Mouse (Mus musculus) forebrain, embryonic 14.5 days (tissue): ENCODE data around the gene Nim1k. TPM values are rescaled to one million over a fixed set of nuclear protein-coding genes. Genes with fewer than 3 reads are reported as not detected.
"Not testable (repeated sequence)": the region's sequence is repeated elsewhere in the genome, so short reads cannot be mapped to it uniquely, and the experiment has no call there.

Experiments used
- ATAC-seq: fragments of 200-750 bp; cut with Nextera tagmentation; 2 replicates; pipeline ENCODE4 v1.8.0; 2017; ENCODE audit warnings: mild to moderate bottlenecking, moderate library complexity
- DNase-seq: peaks from one replicate; pipeline ENCODE4 v3.0.0-alpha.2; 2015; ENCODE audit warnings: low spot score
- H3K27ac ChIP-seq: fragments of 300-500 bp; sonication (generic); 2 replicates; pipeline ENCODE4 v1.5.1; 2014; ENCODE audit warnings: low read depth, mild to moderate bottlenecking, control low read depth, low read length, moderate library complexity
- H3K27me3 ChIP-seq: fragments of 300-500 bp; sonication (generic); replicated peaks from 2 replicates; pipeline ENCODE4 v1.6.1; 2014; ENCODE audit warnings: low read length, control low read depth, mixed read lengths; ENCODE audit not compliant: control insufficient read depth, insufficient read depth
- H3K36me3 ChIP-seq: fragments of 300-500 bp; sonication (generic); 2 replicates; pipeline ENCODE4 v1.6.1; 2014; ENCODE audit warnings: low read length, control low read depth; ENCODE audit not compliant: control insufficient read depth, insufficient read depth
- H3K4me1 ChIP-seq: fragments of 300-500 bp; sonication (generic); 2 replicates; pipeline ENCODE4 v1.6.1; 2014; ENCODE audit warnings: antibody characterized with exemption, low read length, control low read depth; ENCODE audit not compliant: control insufficient read depth, insufficient read depth
- H3K4me2 ChIP-seq: fragments of 300-500 bp; sonication (generic); 2 replicates; pipeline ENCODE4 v1.6.1; 2014; ENCODE audit warnings: mild to moderate bottlenecking, control low read depth, low read length
- H3K4me3 ChIP-seq: fragments of 300-500 bp; sonication (generic); 2 replicates; pipeline ENCODE4 v1.5.1; 2014; ENCODE audit warnings: low read depth, low read length, control low read depth
- H3K9ac ChIP-seq: fragments of 300-500 bp; sonication (generic); 2 replicates; pipeline ENCODE4 v1.6.1; 2014; ENCODE audit warnings: mild to moderate bottlenecking, low read length, control low read depth, moderate library complexity
- H3K9me3 ChIP-seq: fragments of 300-500 bp; sonication (generic); replicated peaks from 2 replicates; pipeline ENCODE4 v1.6.1; 2016; ENCODE audit warnings: low read length, control low read depth, mixed read lengths; ENCODE audit not compliant: control insufficient read depth
- WGBS: fragments of 180-500 bp; shearing (Covaris S2); extraction: QIAGEN DNeasy Blood & Tissue Kit; methylation state at CpG from one replicate; pipeline ENCODE4 v1.1.7; 2014; 5-methylcytosine and 5-hydroxymethylcytosine counted together
- polyA plus RNA-seq: library from polyadenylated mRNA; unstranded; fragments of >200 nt; fragmentation: Nextera tagmentation; extraction: Ambion mirVana; gene quantifications from 2 replicates; pipeline ENCODE4 v1.2.1, GENCODE M21; 2014

Gene Nim1k
- polyA plus RNA-seq, 1 experiment from 2014 or later, result 6.8 TPM

- H3K4me2 ChIP-seq, H3K4me3 ChIP-seq, H3K4me1 ChIP-seq, H3K9me3 ChIP-seq, ATAC-seq, H3K9ac ChIP-seq, H3K27me3 ChIP-seq, DNase-seq, H3K27ac ChIP-seq: not testable (repeated sequence)
- peaks cover 89% of the 10 kb centered on the region for H3K36me3 ChIP-seq
- 87% methylated on average over 7 of the region's 8 CpGs for WGBS
These were observed 49.3 kb downstream of the Nim1k start for GRCm38 (mm10) chr13:119706278-119706880.

GRCm38 (mm10) chr13:119704280-119704679 is 51.4 kb downstream of the Nim1k start:
- 89% methylated on average over 7 of the region's 7 CpGs for WGBS

GRCm38 (mm10) chr13:119698436-119698835 is 57.2 kb downstream of the Nim1k start:
- peaks cover 9% of the 10 kb centered on the region for H3K4me1 ChIP-seq
- no peaks in the 10 kb centered on the region for H3K9me3 ChIP-seq
- no peak overlapping the region for H3K9ac ChIP-seq
- peaks cover 52% of the 10 kb centered on the region for H3K36me3 ChIP-seq
- no peaks in the 10 kb centered on the region for H3K27me3 ChIP-seq
- H3K27ac ChIP-seq, result no peak overlapping the region
- H3K4me2 ChIP-seq, result no peak overlapping the region
- WGBS, result 95% methylated on average over 4 of the region's 4 CpGs
- ATAC-seq (no peak), DNase-seq (no peak)
- H3K4me3 ChIP-seq, result no peak overlapping the region

More at GRCm38 (mm10) chr13:119704280-119704679, 51.4 kb downstream of the Nim1k start:
- Histone ChIP-seq H3K4me2 (no peak overlapping the region), H3K27ac (no peak overlapping the region), H3K36me3 (peaks cover 87% of the 10 kb centered on the region), H3K27me3 (no peaks in the 10 kb centered on the region), H3K4me3 (no peak overlapping the region), H3K4me1 (no peaks in the 10 kb centered on the region), H3K9ac (no peak overlapping the region), H3K9me3 (no peaks in the 10 kb centered on the region)
- DNase-seq (no peak), ATAC-seq (no peak)

DNA sequence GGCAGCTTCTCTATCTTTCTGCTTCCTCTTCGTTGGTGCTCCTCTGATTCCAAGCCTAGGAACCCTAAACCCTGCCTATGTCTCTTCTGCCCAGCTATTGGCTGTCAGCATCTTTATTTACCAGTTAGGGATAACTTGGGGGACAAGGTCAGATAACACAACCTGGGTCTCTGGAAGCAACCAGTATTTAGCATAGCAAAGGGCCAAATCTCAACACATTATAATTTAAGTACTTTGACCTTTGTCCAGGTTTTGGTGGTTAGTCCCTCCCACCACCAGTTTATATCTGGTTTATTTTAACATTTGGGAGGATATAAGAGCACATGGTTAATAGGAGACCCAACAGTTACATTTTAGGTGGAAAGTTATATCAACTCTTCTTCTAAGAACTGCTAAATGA is 59.2 kb downstream of the Nim1k start:
- Histone ChIP-seq H3K4me1 (peaks cover 17% of the 10 kb centered on the region), H3K27ac (no peak overlapping the region), H3K36me3 (peaks cover 34% of the 10 kb centered on the region), H3K9ac (no peak overlapping the region), H3K27me3 (no peaks in the 10 kb centered on the region), H3K9me3 (no peaks in the 10 kb centered on the region), H3K4me3 (no peak overlapping the region), H3K4me2 (no peak overlapping the region)
- DNase-seq (no peak), ATAC-seq (no peak)
- WGBS, result 47% methylated on average over 1 of the region's 1 CpGs

DNA sequence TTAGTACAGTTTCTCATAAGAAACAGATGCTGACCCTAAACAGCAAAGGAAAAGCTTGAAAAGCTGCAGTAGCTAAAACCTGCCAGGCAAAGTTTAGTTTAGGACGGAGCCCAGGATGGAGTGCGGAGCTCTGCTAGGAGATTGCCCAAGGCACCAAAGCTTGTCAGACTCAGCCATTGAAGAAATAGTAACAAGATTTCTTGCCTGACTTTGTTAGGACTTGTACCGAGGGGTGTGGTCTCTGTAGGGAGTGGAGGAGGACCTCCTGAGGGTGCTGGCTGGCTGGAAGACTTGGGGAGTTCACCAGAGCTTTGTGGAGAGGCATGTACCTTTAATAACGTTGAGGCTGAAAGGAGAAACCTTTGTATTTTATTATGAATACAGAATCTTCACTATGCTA is 60.0 kb downstream of the Nim1k start:
- Histone ChIP-seq H3K36me3 (peaks cover 26% of the 10 kb centered on the region), H3K4me3 (no peak overlapping the region), H3K27ac (no peak overlapping the region), H3K9ac (no peak overlapping the region), H3K27me3 (no peaks in the 10 kb centered on the region), H3K4me1 (peaks cover 17% of the 10 kb centered on the region), H3K9me3 (no peaks in the 10 kb centered on the region), H3K4me2 (no peak overlapping the region)
- DNase-seq, result no peak
- ATAC-seq, result no peak
- 60% methylated on average over 4 of the region's 4 CpGs for WGBS

- H3K27ac ChIP-seq, DNase-seq, H3K9me3 ChIP-seq, ATAC-seq, H3K36me3 ChIP-seq, H3K27me3 ChIP-seq: not testable (repeated sequence)
- 55% methylated on average over 3 of the region's 3 CpGs for WGBS
- Histone ChIP-seq H3K9ac (peak overlapping the region; percentile 96; the same call in 1 of the 2 replicates), H3K4me1 (peaks cover 19% of the 10 kb centered on the region), H3K4me2 (peak overlapping the region; percentile 79), H3K4me3 (peak overlapping the region; percentile 97)
These were observed 63.7 kb downstream of the Nim1k start for GRCm38 (mm10) chr13:119691958-119692357.

DNA sequence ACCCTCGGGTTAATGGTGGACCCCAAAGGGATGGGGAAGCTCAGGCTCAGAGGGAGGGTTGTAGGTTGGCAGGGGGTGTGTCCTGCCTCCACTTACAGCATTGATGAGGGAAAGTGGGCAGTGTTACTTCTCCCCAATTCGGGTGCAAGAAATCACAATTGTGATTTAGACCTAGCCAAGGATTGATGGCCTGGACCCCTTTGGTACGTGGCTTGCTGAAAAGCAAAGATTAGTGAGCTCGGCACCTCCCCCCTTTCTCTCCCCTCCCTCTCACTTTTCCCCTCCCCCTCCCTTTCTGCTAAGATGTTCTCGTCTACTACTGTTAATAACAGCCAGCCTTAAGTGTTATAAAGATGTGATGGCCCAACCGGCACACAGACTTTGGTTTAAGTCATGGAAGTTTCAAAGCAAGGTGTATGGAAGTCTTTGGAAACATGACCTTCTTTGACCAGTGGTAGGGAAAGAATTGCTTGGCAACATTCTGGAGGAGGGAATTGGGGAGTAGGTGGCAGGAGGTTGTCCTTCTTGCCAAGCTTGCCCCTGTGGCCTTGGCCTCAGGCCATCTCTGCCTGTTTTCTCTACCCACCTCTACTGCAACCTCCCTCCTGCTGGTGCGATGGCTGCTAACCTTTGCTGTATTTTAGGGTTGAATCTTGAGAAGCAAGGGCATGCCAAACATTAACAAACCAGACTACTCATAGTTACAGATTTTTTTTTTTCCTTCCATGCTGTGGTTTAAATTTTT is 64.6 kb downstream of the Nim1k start:
- Histone ChIP-seq H3K4me2 (peak overlapping the region; percentile 79), H3K27ac (peak overlapping the region; percentile 98), H3K4me3 (peak overlapping the region; percentile 97), H3K36me3 (peaks cover 3% of the 10 kb centered on the region; the same call in 1 of the 2 replicates), H3K4me1 (peaks cover 19% of the 10 kb centered on the region), H3K27me3 (no peaks in the 10 kb centered on the region), H3K9ac (peak overlapping the region; percentile 96), H3K9me3 (no peaks in the 10 kb centered on the region)
- WGBS, result 2% methylated on average over 7 of the region's 7 CpGs
- peak; percentile 39 for DNase-seq
- ATAC-seq, result peak; percentile 23

- Histone ChIP-seq H3K9ac (peak within 1 kb of the TSS; percentile 96), H3K27ac (peak within 1 kb of the TSS; percentile 98), H3K4me2 (peak within 1 kb of the TSS; percentile 79), H3K4me3 (peak within 1 kb of the TSS; percentile 97), H3K9me3 (no peaks in the 10 kb centered on the region), H3K36me3 (peaks cover 3% of the 10 kb centered on the region; the same call in 1 of the 2 replicates), H3K27me3 (no peaks in the 10 kb centered on the region), H3K4me1 (peaks cover 19% of the 10 kb centered on the region)
- DNase-seq (peak; percentile 100), ATAC-seq (peak; percentile 98)
- WGBS, result under 1% methylated on average over 56 of the region's 59 CpGs
These were observed 65.5 kb downstream of the Nim1k start, which contains the start of gene Hmgcs1 for GRCm38 (mm10) chr13:119690039-119690728. Gene Hmgcs1 (plus strand): TSS chr13:119690379.
